Mouse (Mus musculus) erythroblast, adult 5-6 weeks (primary cell): ENCODE results near the gene Ppp4r3b. TPM values are rescaled to one million over a fixed set of nuclear protein-coding genes. Genes with fewer than 3 reads are reported as not detected.
A peak's percentile ranks its signal among the peaks of the same experiment; 100 is the strongest.

Experiments
- ATAC-seq: replicated peaks from 2 replicates; pipeline ENCODE4 v1.8.0; 2016; ENCODE audit warnings: moderate number of reproducible peaks, mild to moderate bottlenecking, moderate TSS enrichment, inconsistent platforms; ENCODE audit not compliant: poor library complexity, low FRiP score, severe bottlenecking
- total RNA-seq, 2 experiments: library from RNA; stranded (forward) in 1 of 2; stranded (reverse) in 1 of 2; fragments of 150-400 nt in 1 of 2; fragments of 200-764, 138-1000 nt in 1 of 2; gene quantifications; 2 replicates each; pipeline versions ENCODE4 v1.2.3 to v1.2.4; 2015 to 2017; ENCODE audit warnings: low replicate concordance in 2 of 2

Gene Ppp4r3b
- total RNA-seq, 2 experiments from 2014 or later: 118 to 120 TPM

DNA sequence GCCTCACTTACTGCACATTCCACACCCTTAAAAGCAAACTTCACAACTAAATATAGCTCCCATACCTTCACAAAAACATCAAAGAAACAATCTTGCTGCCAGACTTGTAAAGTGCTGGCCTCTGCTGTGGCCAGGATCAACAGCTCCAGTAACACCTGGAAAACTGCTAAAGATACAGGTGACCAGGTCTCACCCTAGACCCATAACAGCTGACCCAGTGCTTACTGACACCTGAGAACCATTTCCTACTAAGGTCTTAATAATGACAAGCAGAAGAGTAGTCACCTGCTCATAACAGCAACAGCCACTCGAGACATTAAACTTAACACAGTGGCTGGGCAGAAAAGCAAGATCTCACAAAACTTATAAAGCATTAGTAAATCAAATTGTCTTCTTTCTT lies 60.9 kb downstream of the Ppp4r3b start:
- no peak for ATAC-seq

DNA sequence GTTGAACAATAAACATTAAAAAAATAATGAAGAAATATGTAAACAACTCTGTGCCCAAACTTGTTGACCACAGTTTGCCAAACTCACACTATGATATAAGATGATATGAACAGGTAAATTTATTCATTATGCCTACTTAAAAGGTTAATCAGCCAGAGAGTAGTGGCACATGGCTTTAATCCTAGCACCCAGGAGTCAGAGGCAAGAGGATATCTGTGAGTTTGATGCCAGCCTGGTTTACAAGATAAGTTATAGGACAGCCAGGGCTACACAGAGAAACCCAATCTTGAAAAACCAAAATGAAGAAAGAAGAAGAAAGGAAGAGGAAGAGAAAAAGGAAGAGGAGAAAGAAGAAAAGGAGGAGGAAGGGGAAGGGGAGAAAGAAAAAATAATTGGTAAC lies 64.7 kb downstream of the Ppp4r3b start:
- ATAC-seq: no peak

DNA sequence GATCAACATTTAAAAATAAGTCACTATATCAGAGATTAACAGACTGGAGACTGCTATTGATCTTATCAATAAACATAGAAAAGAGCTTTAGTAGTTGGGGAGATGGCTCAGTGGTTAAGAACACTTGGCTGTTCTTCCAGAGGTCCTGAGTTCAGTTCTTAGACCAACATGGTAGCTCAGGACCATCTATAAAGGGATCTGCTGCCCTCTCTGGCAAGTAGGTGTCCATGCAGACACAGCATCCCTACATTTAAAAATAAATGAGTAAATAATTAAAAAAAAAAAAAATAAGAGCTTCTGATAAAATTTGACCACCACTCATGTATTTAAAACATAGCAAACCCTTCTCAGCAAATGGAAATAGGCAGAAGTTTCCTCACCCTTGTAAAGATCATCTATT lies 65.4 kb downstream of the Ppp4r3b start:
- ATAC-seq: peak; percentile 81

DNA sequence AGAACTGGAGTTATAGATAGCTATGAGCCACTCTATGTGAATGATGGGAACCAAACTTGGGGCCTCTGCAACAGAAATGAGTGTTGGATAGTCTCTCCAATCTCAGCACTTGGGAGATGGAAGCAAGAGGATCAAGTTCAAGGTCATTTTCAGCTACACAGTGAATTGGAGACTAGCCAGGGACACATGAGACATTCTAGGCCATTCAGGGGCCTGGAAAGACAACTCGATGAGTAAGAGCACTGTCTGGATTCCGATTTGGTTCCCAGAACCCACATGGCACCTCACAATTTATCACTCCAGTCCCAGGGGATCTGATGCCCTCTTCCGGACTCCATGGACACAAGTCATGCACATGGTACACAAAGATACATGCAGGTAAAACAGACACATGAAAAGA lies 65.9 kb downstream of the Ppp4r3b start:
- no peak for ATAC-seq

DNA sequence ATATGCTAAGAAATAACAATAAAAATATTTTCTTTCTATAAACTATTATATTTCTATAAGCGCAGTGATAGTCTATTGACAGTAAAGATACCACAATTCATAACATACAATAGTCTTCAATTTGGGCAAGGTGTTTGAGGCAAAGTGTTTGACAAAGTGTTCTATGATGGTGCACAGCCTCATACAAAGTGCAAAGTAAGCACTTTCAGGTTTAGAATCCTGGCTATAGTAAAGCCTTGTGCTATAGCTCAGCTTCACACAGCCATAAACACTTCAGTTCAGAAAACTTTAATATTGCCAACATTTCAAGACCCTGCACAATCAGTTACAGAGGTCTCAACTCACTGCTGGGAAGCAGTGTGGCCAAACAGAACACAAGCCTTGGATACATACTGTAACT lies 66.7 kb downstream of the Ppp4r3b start:
- no peak for ATAC-seq

DNA sequence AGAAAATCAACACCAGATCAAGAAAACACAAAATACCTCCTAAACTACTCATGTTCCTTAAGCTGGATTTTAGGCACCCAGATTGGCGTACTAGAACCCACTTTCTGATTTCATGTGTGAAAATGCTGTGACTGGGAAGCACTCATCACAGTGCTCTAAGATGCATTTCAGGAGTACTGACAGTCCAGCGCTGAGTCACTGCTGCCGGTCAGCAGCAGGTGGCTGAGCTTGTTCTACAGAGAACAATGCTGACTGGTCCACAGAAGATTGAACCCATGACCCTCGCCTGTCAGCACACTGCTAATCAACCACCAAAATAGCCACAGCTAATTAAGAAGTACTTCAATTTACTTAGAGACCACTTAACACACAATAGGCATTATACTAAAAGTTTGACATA lies 69.3 kb downstream of the Ppp4r3b start:
- ATAC-seq: no peak

DNA sequence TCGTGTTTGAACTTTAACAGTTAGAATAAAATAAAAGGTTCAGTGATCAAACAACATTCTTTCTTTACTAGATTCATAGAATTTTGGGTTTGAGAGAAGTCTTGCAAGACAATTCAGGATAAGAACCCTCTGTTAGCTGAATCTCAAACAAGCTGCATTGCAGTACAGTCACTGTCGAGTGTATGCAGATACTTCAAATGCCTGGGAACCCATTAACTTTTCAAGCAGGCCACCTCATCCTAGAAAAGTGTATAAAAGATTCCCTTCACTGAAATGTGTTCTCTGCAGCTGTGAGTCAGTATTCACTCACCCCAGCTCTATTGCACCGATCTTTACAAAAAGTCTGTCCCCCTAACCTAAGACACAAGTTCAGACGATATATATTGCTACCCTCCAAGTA lies 73.3 kb downstream of the Ppp4r3b start:
- no peak for ATAC-seq

DNA sequence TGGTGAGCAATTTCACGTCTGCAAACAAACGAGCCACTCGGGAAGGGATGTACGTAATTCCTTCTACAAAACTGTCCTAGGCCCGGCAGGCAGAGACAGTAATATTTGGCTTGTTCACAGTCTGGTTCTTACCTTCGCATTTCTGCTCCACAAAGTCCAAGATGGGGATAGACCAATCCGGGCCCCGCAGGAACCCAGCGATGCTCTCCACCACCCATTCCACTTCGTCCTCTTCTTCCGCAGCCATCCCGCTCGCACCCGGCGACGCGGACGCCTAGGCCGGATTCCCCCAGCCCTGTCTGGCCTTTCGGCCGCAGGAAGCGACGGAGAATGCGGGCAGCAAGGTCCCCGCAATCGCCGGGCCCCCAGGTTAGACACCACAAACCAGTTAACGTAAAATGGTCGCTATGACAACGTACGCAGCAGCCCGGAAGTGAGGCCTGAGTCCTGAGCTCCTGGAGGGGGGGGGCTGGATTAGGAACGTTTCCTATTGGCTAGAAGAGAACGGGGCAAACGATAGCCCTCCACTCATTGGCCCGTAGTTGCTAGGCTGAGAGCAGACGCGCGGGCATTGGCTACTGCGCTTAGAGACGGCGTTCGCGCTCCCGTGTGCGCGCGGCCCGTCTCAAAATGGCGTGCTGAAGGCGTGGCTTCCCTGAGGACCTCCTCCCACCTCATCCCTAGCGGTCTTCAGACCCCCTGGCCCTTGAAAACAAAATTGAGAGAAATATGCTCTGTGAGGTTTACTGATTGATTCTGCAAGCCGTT lies 74.4 kb downstream of the Ppp4r3b start, which contains the start of gene Cfap36:
Gene Cfap36 (minus strand): TSS at position 527 of the 768 bp plus-strand sequence.
- ATAC-seq: peak; percentile 98

DNA sequence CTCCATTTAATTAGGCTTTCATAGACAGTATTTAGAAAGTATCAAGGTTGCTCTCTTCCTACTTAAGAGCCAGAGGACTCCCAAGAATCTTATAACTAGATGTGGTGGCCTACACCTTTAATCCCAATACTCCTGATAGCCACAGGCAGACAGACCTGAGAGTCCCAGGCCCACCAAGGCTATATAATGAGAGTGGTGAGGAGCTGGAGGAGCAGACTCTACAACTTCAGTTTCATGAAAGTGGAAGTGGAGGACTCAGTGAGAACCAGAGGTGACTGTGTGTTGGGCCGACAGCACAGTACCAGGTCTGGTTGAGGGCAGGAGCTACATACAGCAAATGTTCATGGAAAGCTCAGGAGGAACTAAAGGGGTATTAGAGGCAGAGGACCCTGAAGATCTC lies 75.0 kb downstream of the Ppp4r3b start:
- ATAC-seq: no peak

DNA sequence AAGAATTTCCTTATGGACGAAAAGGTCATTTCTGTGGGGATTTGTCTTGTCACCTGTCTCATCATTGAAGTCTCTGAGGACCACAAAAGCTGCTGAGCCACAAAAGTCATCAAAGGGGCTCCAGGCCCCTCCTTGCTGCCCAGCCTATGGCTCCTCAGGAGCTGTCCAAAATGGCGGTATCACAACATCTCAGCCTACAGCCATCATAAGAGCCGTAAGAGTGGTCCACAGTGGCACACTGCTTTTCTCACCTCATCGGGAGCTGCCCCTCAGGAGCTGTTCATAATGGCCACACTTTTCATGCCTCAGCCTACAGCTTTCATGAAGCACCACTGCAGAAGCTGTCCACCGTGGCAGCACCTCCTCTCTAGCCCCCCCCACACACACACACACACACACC lies 75.7 kb downstream of the Ppp4r3b start:
- ATAC-seq: no peak

DNA sequence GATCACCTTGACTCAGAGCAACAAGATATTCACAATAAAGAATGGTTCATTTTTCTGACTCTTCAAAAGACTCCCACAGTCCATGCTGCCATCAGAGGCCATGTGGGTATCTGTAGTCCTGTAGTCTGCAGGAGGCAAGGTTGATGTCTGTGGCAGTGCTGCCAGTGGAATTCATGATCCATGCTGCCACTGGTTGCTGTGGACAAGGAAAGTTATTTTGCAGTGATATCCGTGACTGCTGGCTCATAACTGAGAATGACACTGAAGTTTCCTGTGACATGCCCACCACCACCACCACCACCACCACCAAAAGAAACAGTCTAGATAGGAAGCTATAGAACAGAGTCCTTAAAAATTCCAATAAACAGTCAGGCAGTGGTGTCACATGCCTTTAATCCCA lies 82.0 kb downstream of the Ppp4r3b start:
- ATAC-seq: no peak

DNA sequence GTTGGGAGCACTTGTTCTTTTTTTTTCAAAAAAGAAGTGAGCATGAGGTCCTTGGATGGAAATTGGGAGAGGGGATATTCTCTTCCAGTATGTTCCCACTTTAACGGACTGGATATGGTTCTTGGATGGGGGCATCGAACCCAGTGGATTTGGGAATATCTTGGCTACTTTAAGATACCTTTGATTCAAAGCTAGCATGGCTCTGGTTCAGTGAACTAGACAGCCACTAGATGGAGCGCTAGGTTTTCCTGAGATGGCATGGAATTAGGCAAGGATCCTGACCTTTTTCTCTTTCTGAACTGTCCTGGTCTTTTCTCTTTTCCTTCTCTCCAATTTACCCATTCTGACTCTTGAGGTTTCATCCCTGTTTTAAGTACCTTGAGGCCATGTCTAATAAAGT lies 95.1 kb downstream of the Ppp4r3b start:
- no peak; the same call in 1 of the 2 replicates for ATAC-seq

Other genes starting within 250 kb of the Ppp4r3b start
- 23.1 and 36.8 TPM in 2 replicates for gene Pnpt1, start 42.1 kb upstream of the Ppp4r3b start, total RNA-seq (2015; ENCODE audit: low replicate concordance)
- gene Pnpt1, start 42.1 kb upstream of the Ppp4r3b start, total RNA-seq (2017; ENCODE audit: low replicate concordance): 17.1 and 20.4 TPM in 2 replicates
- 8.4 and 10.6 TPM in 2 replicates for gene Cfap36, start 74.5 kb downstream of the Ppp4r3b start, total RNA-seq (2015; ENCODE audit: low replicate concordance)
- gene Cfap36, start 74.5 kb downstream of the Ppp4r3b start, total RNA-seq (2017; ENCODE audit: low replicate concordance): 10.4 and 13.8 TPM in 2 replicates
- gene Ccdc88a, start 200.8 kb downstream of the Ppp4r3b start, total RNA-seq (2015; ENCODE audit: low replicate concordance): 14.6 and 15.0 TPM in 2 replicates
- gene Ccdc88a, start 200.8 kb downstream of the Ppp4r3b start, total RNA-seq (2017; ENCODE audit: low replicate concordance): 12.3 and 15.4 TPM in 2 replicates